ENCODE assay signal across 8 mouse cellular contexts in genomic region chr5:145230641-145231040, GRCm38 (mm10). TPM values are rescaled to one million over a fixed set of nuclear protein-coding genes. Genes with fewer than 3 reads are reported as not detected.
DNase-seq lines count a peak whose midpoint lies in the region; ATAC-seq and TF ChIP-seq lines count a peak whose summit lies in the region.

No protein-coding gene starts in this region.

- peak overlapping the region; percentile 81 for H3K4me3 ChIP-seq in left cerebral cortex, adult 2 months
- H3K4me3 ChIP-seq in forebrain, embryonic 15.5 days = peak overlapping the region; percentile 95; the same call in 1 of the 2 replicates
- H3K4me3 ChIP-seq in limb, embryonic 10.5 days = peak overlapping the region; percentile 91
- H3K4me3 ChIP-seq in neural tube, embryonic 14.5 days (ENCODE audit: low read depth, low read length) = peak overlapping the region; percentile 99
- no peak overlapping the region for H3K4me3 ChIP-seq in thymus, adult 2 months (ENCODE audit: control insufficient read depth, insufficient read depth, low read length)

- DNase-seq in left cerebral cortex, adult 2 months (ENCODE audit: extremely low spot score in 1 of 2, low spot score in 2 of 2) = no peak
- no peak for DNase-seq in left cerebral cortex, postnatal 10 days (ENCODE audit: extremely low spot score in 1 of 2, low spot score in 2 of 2)
- DNase-seq in limb, embryonic 10.5 days (ENCODE audit: low spot score) = no peak
- DNase-seq in layer of hippocampus, adult 9-10 months (ENCODE audit: low spot score) = no peak
- no peak for DNase-seq in adrenal gland, adult 2 months
- no peak for DNase-seq in thymus, adult 2 months

- H3K9ac ChIP-seq in forebrain, embryonic 15.5 days (replicated peaks) = no peak overlapping the region
- H3K9ac ChIP-seq in neural tube, embryonic 14.5 days (replicated peaks; ENCODE audit: low read depth, low read length) = peak overlapping the region; percentile 98; the same call in 1 of the 2 replicates

- WGBS in forebrain, embryonic 15.5 days = 90% methylated on average over 4 of the region's 4 CpGs
- 90% methylated on average over 4 of the region's 4 CpGs for WGBS in limb, embryonic 10.5 days
- WGBS in neural tube, embryonic 14.5 days = 89% methylated on average over 4 of the region's 4 CpGs
- WGBS in thymus, adult 2 months = 93% methylated on average over 4 of the region's 4 CpGs

- ATAC-seq in forebrain, embryonic 15.5 days (replicated peaks) = no peak
- no peak for ATAC-seq in neural tube, embryonic 14.5 days (ENCODE audit: low read depth)

- intact Hi-C loops in left cerebral cortex, adult 2 months (cut with DNase I) = loop anchor here (1.0 to 2.0 kb wide), 2 partner anchors 26 to 50 kb away; partner anchors contain the start of genes Zkscan5 and Zscan25
- intact Hi-C loops in left cerebral cortex, postnatal 10 days (cut with DNase I) = no loop called here

- H3K4me1 ChIP-seq in forebrain, embryonic 15.5 days = peaks cover 23% of the 10 kb centered on the region
- H3K4me1 ChIP-seq in limb, embryonic 10.5 days = peaks cover 11% of the 10 kb centered on the region
- peaks cover 16% of the 10 kb centered on the region for H3K4me1 ChIP-seq in neural tube, embryonic 14.5 days (ENCODE audit: control insufficient read depth, insufficient read depth, low read length)
- peaks cover 4% of the 10 kb centered on the region for H3K4me1 ChIP-seq in thymus, adult 2 months (replicated peaks; ENCODE audit: control insufficient read depth, insufficient read depth, low read length)

- no peak for TF ChIP-seq CTCF in left cerebral cortex, adult 2 months (IDR thresholded peaks at IDR 0.05)
- no peak for TF ChIP-seq CTCF in thymus, adult 2 months (IDR thresholded peaks at IDR 0.05; ENCODE audit: borderline replicate concordance, control insufficient read depth, extremely low read depth, insufficient read depth, low read length, poor library complexity)

- H3K27ac ChIP-seq in left cerebral cortex, adult 2 months = peak overlapping the region; percentile 97
- H3K27ac ChIP-seq in forebrain, embryonic 15.5 days (replicated peaks) = peak overlapping the region; percentile 90; the same call in 1 of the 2 replicates
- no peak overlapping the region for H3K27ac ChIP-seq in limb, embryonic 10.5 days
- no peak overlapping the region for H3K27ac ChIP-seq in neural tube, embryonic 14.5 days (ENCODE audit: low read depth, low read length)
- H3K27ac ChIP-seq in thymus, adult 2 months (ENCODE audit: control insufficient read depth, insufficient read depth, low read length) = no peak overlapping the region

- H3K36me3 ChIP-seq in forebrain, embryonic 15.5 days = peaks cover 24% of the 10 kb centered on the region
- H3K36me3 ChIP-seq in limb, embryonic 10.5 days = peaks cover 25% of the 10 kb centered on the region
- peaks cover 8% of the 10 kb centered on the region for H3K36me3 ChIP-seq in neural tube, embryonic 14.5 days (ENCODE audit: control insufficient read depth, insufficient read depth, low read length)
- peaks cover 19% of the 10 kb centered on the region for H3K36me3 ChIP-seq in thymus, adult 2 months (ENCODE audit: control insufficient read depth, insufficient read depth, low read length)

- TF ChIP-seq POLR2A in thymus, adult 2 months (IDR thresholded peaks at IDR 0.05; ENCODE audit: control insufficient read depth, extremely low read depth, insufficient read depth, low read length, poor library complexity) = no peak

- peak overlapping the region; percentile 64; the same call in 1 of the 2 replicates for H3K4me2 ChIP-seq in forebrain, embryonic 15.5 days (replicated peaks)
- H3K4me2 ChIP-seq in neural tube, embryonic 14.5 days (ENCODE audit: low read depth, low read length) = peak overlapping the region; percentile 71

- no peaks in the 10 kb centered on the region for H3K27me3 ChIP-seq in forebrain, embryonic 15.5 days
- no peaks in the 10 kb centered on the region for H3K27me3 ChIP-seq in limb, embryonic 10.5 days (ENCODE audit: low read depth, poor library complexity, severe bottlenecking)
- no peaks in the 10 kb centered on the region for H3K27me3 ChIP-seq in neural tube, embryonic 14.5 days (ENCODE audit: control insufficient read depth, insufficient read depth, low read length)
- H3K27me3 ChIP-seq in thymus, adult 2 months (ENCODE audit: control insufficient read depth, insufficient read depth, low read length) = no peaks in the 10 kb centered on the region

- no peaks in the 10 kb centered on the region for H3K9me3 ChIP-seq in forebrain, embryonic 15.5 days
- no peaks in the 10 kb centered on the region for H3K9me3 ChIP-seq in limb, embryonic 10.5 days (replicated peaks)
- H3K9me3 ChIP-seq in neural tube, embryonic 14.5 days (ENCODE audit: control insufficient read depth, low read length) = no peaks in the 10 kb centered on the region

RNA-seq across cellular contexts. Expression of gene Zfp655, which starts 0.9 kb away (rescaled TPM):
- 10 to 100 TPM; 33.1 to 34.2 TPM for total RNA-seq in left cerebral cortex, adult 2 months (2021)
- total RNA-seq in left cerebral cortex, postnatal 10 days (2021) = 10 to 100 TPM; 24.8 to 27.9 TPM
- polyA plus RNA-seq in forebrain, embryonic 15.5 days (2015; fragmentation: Nextera tagmentation; extraction: Ambion mirVana) = 36.8 and 38.8 TPM in 2 replicates
- 26.0 and 31.2 TPM in 2 replicates for polyA plus RNA-seq in limb, embryonic 10.5 days (2016; fragmentation: Nextera tagmentation; extraction: Ambion mirVana)
- 43.7 and 44.3 TPM in 2 replicates for polyA plus RNA-seq in neural tube, embryonic 14.5 days (2014; fragmentation: Nextera tagmentation; extraction: Ambion mirVana)
- 10 to 100 TPM; 47.0 to 56.5 TPM for total RNA-seq in adrenal gland, adult 2 months (2021)
- 9.8 and 10.9 TPM in 2 replicates for polyA plus RNA-seq in adrenal gland, adult 2 months (2012; rRNA removed)
- polyA plus RNA-seq in thymus, adult 2 months (2012; rRNA removed) = 18.2 and 22.1 TPM in 2 replicates

RNA-seq across cellular contexts. Expression of gene Zkscan5, which starts 26.3 kb away (rescaled TPM):
- total RNA-seq in left cerebral cortex, adult 2 months (2021) = 10 to 100 TPM; 10.8 to 11.0 TPM
- 10 to 100 TPM; 15.0 to 15.2 TPM for total RNA-seq in left cerebral cortex, postnatal 10 days (2021)
- 17.4 and 19.7 TPM in 2 replicates for polyA plus RNA-seq in forebrain, embryonic 15.5 days (2015; fragmentation: Nextera tagmentation; extraction: Ambion mirVana)
- 16.2 and 20.9 TPM in 2 replicates for polyA plus RNA-seq in limb, embryonic 10.5 days (2016; fragmentation: Nextera tagmentation; extraction: Ambion mirVana)
- 13.5 and 15.4 TPM in 2 replicates for polyA plus RNA-seq in neural tube, embryonic 14.5 days (2014; fragmentation: Nextera tagmentation; extraction: Ambion mirVana)
- total RNA-seq in adrenal gland, adult 2 months (2021) = 10 to 100 TPM; 11.2 to 13.5 TPM
- polyA plus RNA-seq in adrenal gland, adult 2 months (2012; rRNA removed) = 3.2 and 3.6 TPM in 2 replicates
- 5.0 and 5.1 TPM in 2 replicates for polyA plus RNA-seq in thymus, adult 2 months (2012; rRNA removed)

RNA-seq across cellular contexts. Expression of gene Zkscan14, which starts 29.0 kb away (rescaled TPM):
- total RNA-seq in left cerebral cortex, adult 2 months (2021) = 10 to 100 TPM; 13.4 to 14.1 TPM
- total RNA-seq in left cerebral cortex, postnatal 10 days (2021) = 10 to 100 TPM in 1 of 2 experiments, 1 to 10 TPM in 1; 10.0 to 10.3 TPM
- polyA plus RNA-seq in forebrain, embryonic 15.5 days (2015; fragmentation: Nextera tagmentation; extraction: Ambion mirVana) = 15.5 and 17.0 TPM in 2 replicates
- polyA plus RNA-seq in limb, embryonic 10.5 days (2016; fragmentation: Nextera tagmentation; extraction: Ambion mirVana) = 6.6 and 7.3 TPM in 2 replicates
- 15.2 and 17.0 TPM in 2 replicates for polyA plus RNA-seq in neural tube, embryonic 14.5 days (2014; fragmentation: Nextera tagmentation; extraction: Ambion mirVana)
- total RNA-seq in adrenal gland, adult 2 months (2021) = 1 to 10 TPM; 8.4 to 9.2 TPM
- polyA plus RNA-seq in adrenal gland, adult 2 months (2012; rRNA removed) = 1.1 and 1.2 TPM in 2 replicates
- polyA plus RNA-seq in thymus, adult 2 months (2012; rRNA removed) = 7.2 and 7.6 TPM in 2 replicates

RNA-seq across cellular contexts. Expression of gene Atp5j2, which starts 38.8 kb away (rescaled TPM):
- total RNA-seq in left cerebral cortex, adult 2 months (2021) = 100 to 1,000 TPM; 217 to 220 TPM
- total RNA-seq in left cerebral cortex, postnatal 10 days (2021) = 100 to 1,000 TPM; 267 to 289 TPM
- 603 and 647 TPM in 2 replicates for polyA plus RNA-seq in forebrain, embryonic 15.5 days (2015; fragmentation: Nextera tagmentation; extraction: Ambion mirVana)
- polyA plus RNA-seq in limb, embryonic 10.5 days (2016; fragmentation: Nextera tagmentation; extraction: Ambion mirVana) = 530 and 569 TPM in 2 replicates
- 539 and 628 TPM in 2 replicates for polyA plus RNA-seq in neural tube, embryonic 14.5 days (2014; fragmentation: Nextera tagmentation; extraction: Ambion mirVana)
- total RNA-seq in adrenal gland, adult 2 months (2021) = 100 to 1,000 TPM; 500 to 593 TPM
- polyA plus RNA-seq in adrenal gland, adult 2 months (2012; rRNA removed) = 43.5 and 53.7 TPM in 2 replicates
- 129 and 175 TPM in 2 replicates for polyA plus RNA-seq in thymus, adult 2 months (2012; rRNA removed)

RNA-seq across cellular contexts. Expression of gene Zscan25, which starts 49.7 kb away (rescaled TPM):
- 10 to 100 TPM; 18.9 to 22.3 TPM for total RNA-seq in left cerebral cortex, adult 2 months (2021)
- total RNA-seq in left cerebral cortex, postnatal 10 days (2021) = 10 to 100 TPM; 13.9 to 17.1 TPM
- 0.76 and 1.0 TPM in 2 replicates for polyA plus RNA-seq in forebrain, embryonic 15.5 days (2015; fragmentation: Nextera tagmentation; extraction: Ambion mirVana)
- 0.43 and 0.67 TPM in 2 replicates for polyA plus RNA-seq in limb, embryonic 10.5 days (2016; fragmentation: Nextera tagmentation; extraction: Ambion mirVana)
- polyA plus RNA-seq in neural tube, embryonic 14.5 days (2014; fragmentation: Nextera tagmentation; extraction: Ambion mirVana) = 0.40 and 0.57 TPM in 2 replicates
- 10 to 100 TPM; 11.5 to 17.7 TPM for total RNA-seq in adrenal gland, adult 2 months (2021)
- polyA plus RNA-seq in adrenal gland, adult 2 months (2012; rRNA removed) = 13.8 and 16.3 TPM in 2 replicates
- polyA plus RNA-seq in thymus, adult 2 months (2012; rRNA removed) = 32.4 and 34.0 TPM in 2 replicates

Comparison
In these comparisons a context has a peak if more than half of its experiments do, and no peak if none do; other contexts are left out.
1. H3K27ac ChIP-seq: peak in left cerebral cortex, adult 2 months (single experiment) and forebrain, embryonic 15.5 days (single experiment); none in limb, embryonic 10.5 days (single experiment), neural tube, embryonic 14.5 days (single experiment) and thymus, adult 2 months (single experiment).